Mouse (Mus musculus) fibroblast of lung, adult 2 months (primary cell): ENCODE data around the gene Apoe.

ENCODE experiments used
- DNase-seq: peaks from one replicate; pipeline ENCODE4 v3.0.0-alpha.2; 2011; ENCODE audit warnings: low read depth

The Apoe gene

DNA sequence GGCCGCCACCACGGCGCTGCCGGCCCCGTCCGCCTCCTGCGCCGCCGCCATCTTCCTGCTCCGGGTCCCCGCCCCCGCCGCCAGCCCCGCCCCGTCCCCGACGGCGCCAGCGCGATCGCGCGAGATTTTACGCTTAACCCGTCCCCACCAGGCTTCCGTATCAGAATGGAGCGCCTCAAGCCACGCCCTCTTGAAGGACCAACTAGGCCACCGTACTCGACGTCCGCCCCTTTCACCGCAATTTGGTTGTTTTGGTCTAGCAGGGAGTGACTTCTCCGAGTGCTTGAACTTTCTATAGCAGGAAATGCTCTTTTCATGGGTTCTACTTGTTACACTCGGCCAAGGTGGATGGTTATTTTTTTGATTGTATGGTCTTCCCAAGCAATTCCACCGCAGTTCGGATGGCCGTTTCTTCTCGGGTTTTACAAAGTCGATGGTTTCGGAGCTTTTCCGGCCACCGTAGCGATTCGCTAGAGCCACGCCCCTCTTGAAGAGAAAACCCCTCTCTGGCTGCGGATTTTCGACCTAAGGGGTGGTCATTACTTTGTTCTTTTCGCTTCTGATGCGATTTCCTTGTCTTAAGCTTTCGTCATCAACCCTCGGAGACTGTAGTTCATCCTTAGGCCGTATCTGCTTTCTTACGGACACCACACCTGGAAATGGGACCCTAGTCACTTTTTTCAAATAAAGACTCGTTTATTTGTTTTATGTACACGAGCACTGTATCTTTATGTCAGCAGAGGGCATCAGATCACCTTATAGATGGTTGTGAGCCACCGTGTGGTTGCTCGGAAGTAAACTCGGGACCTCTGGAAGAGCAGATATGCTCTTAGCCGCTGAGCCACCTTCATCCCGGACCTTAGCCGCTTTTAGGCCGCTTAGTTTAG, 33.8 kb downstream of the Apoe start, which contains the start of gene Clptm1:
TSS of gene Clptm1 (minus strand) at position 79 of the 887 bp plus-strand sequence.
- peak; percentile 94 for DNase-seq

DNA sequence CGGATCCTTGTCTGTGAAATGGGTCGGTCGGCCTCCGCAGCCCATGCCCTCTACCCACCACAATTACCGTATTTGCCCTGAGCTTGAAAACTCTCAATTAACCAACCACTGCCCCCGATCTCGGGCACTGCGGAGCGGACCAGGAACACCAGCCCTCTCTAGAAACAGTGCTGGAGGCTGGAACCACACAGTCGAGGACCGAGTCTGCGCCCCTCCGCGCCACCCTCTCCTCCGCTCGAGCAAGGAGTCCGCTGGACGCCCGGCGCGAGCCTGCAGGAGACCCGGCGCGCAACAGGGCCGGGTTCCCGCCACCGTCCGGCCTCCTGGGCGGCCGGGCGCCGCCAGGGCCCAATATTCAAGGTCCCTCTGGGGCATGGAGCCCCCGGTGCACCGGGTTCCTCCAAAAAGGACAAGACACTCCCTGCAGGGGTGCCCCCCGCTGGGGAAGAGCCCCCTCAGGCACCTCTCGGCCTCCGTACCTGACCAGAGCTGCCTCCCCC, 34.5 kb downstream of the Apoe start:
- peak; percentile 3 for DNase-seq

DNA sequence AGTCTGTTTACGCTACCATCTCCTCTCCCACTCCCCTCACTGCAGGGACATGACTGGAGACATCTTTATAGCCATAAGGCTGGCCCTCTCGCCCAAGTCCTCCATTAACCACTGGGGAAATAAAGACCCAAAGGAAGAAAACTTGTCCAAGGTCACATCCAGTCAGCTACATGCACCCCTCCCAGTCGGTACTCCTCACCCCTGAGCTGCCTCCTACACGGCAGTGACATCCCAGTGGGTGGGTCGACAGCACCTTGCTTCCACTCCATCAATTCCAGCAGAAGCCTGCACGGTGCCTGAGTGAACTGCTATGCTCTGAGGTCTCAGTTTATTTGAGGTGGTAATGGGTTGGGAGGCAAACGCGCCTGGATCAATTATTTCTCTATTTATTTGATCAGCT, 35.0 kb downstream of the Apoe start:
- DNase-seq = no peak

DNA sequence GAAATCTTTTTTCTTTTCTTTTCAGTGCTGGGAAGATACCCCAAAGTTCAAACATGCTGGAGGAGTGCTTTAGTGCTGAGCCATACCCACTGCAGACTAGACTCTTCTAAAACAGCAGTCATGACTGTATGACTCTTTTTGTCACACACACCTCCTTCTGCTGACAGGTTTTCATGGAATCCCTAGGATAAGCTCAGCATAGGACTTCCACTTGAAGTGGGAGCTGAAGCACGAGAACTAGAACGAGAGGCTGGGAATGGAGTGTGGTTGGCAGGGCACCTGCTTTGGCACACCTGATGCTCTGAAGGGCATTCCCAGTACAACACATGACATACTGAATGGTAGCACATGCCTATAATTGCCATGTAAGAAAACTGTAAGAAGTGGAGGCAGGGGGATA, 46.4 kb downstream of the Apoe start:
- no peak for DNase-seq

DNA sequence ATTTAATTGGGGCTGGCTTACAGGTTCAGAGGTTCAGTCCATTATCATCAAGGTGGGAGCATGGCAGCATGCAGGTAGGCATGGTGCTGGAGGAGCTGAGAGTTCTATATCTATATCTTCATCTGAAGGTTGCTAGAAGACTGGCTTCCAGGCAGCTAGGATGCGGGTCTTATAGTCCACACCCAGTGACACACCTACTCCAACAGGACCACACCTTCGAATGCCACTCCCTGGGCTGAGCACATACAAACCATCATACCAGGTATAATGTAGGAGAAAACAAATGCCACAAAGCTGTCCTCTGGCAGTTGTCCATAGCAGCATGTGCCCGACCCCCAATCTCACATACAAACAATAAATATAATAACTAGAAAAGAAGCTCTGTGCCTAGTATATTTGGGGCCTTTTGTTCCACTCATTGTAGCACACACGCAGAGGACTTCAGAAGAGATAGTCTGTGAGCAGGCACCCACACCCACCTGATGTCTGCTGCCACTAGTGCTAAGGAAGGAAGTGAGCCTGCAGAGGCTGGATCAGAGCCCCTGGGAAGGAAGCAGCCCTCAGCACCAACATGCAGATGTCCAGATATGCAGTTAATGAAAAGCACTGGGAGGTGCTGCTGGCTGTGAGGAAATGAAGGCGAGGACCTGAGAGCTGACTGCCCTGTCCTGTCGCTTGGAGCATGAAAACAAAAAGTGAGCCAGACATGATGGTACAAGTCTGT, 47.8 kb downstream of the Apoe start:
- DNase-seq = no peak
